Mouse (Mus musculus) E14TG2a.4 (cell line): ENCODE measurements around the gene Vmn2r88.

Experiments used
- CTCF ChIP-seq: conservative IDR thresholded peaks from 2 replicates; pipeline ENCODE4 v1.5.1; 2014; ENCODE audit warnings: low read length
- NANOG ChIP-seq: IDR thresholded peaks from 2 replicates; pipeline ENCODE4 v1.6.1; 2014; ENCODE audit warnings: borderline replicate concordance, low read length, mixed read lengths
- POU5F1 ChIP-seq: IDR thresholded peaks from 2 replicates; pipeline ENCODE4 v1.6.1; 2014; ENCODE audit warnings: low read length, borderline replicate concordance

DNA sequence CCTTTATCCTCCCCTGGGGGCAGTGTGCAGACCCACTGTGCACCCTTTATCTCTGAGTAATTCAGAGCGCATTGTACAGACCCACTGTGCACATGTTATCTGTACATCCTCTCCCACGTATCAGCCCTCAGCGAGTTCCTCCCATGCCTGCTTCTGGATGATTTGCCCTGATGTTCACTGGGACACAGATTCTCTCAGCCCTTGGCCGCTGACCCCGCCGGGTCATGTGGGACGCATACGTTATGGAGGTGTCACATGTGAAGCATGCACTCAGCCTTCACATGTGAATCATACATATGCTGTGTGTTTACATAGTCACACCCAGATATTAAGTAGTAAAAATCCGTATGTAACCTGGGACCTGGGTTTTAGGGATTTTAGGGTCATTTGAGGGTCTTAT, 22.4 kb upstream of the Vmn2r88 start:
- TF ChIP-seq CTCF (no peak), POU5F1 (no peak), NANOG (no peak)
